Mouse (Mus musculus) right cerebral cortex, adult 18-20 months (tissue): ENCODE data around the gene Sh3glb1.
A peak's percentile ranks its signal among the peaks of the same experiment; 100 is the strongest.

Experiments
- DNase-seq: peaks from one replicate; pipeline ENCODE4 v3.0.0; 2022; ENCODE audit warnings: mixed read lengths

Sh3glb1 gene

GRCm38 (mm10) chr3:144669457-144669864 lies 50.7 kb downstream of the Sh3glb1 start:
- DNase-seq, result peak; percentile 42

GRCm38 (mm10) chr3:144668949-144669348 lies 51.2 kb downstream of the Sh3glb1 start:
- DNase-seq, result no peak

DNA sequence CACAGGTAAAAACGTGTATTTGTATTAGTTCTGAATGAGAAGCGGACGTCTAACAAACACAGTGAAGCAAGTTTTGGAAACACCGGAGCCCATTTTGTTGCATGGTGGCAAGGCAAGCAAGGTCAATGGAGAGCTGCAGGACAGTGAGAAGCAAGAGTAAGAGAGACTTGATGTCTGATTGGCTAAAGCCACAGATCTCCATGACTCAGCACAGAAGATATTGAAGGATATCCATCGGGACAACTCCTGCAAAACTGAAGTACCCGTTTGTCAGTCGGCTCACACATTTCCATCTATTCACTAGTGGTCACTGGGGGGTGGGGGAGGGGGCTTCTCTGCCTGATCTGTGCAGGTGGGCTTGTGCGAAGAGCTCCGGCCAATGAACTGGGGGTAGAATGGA lies 52.1 kb downstream of the Sh3glb1 start:
- DNase-seq, result no peak

- no peak for DNase-seq
These were observed 55.5 kb downstream of the Sh3glb1 start for GRCm38 (mm10) chr3:144664363-144665299.

GRCm38 (mm10) chr3:144663415-144664093 lies 56.6 kb downstream of the Sh3glb1 start:
- DNase-seq, result no peak

GRCm38 (mm10) chr3:144662215-144662852 lies 57.8 kb downstream of the Sh3glb1 start:
- no peak for DNase-seq

- DNase-seq, result no peak
These were observed 58.7 kb downstream of the Sh3glb1 start for GRCm38 (mm10) chr3:144661439-144661838.

- no peak for DNase-seq
These were observed 75.9 kb downstream of the Sh3glb1 start for GRCm38 (mm10) chr3:144644202-144644601.

GRCm38 (mm10) chr3:144643301-144643871 lies 76.7 kb downstream of the Sh3glb1 start:
- DNase-seq, result peak; percentile 33

- DNase-seq, result no peak
These were observed 78.0 kb downstream of the Sh3glb1 start for GRCm38 (mm10) chr3:144642141-144642540.

GRCm38 (mm10) chr3:144640033-144640432 lies 80.1 kb downstream of the Sh3glb1 start:
- DNase-seq, result no peak

GRCm38 (mm10) chr3:144639387-144639786 lies 80.7 kb downstream of the Sh3glb1 start:
- DNase-seq, result no peak

GRCm38 (mm10) chr3:144638110-144638509 lies 82.0 kb downstream of the Sh3glb1 start:
- no peak for DNase-seq

- no peak for DNase-seq
These were observed 84.9 kb downstream of the Sh3glb1 start for GRCm38 (mm10) chr3:144635236-144635635.
